Mouse (Mus musculus) hindbrain, postnatal 0 days (tissue): ENCODE results near the gene Tmem30b. TPM values are rescaled to one million over a fixed set of nuclear protein-coding genes. Genes with fewer than 3 reads are reported as not detected.
"Not testable (repeated sequence)": the region's sequence is repeated elsewhere in the genome, so short reads cannot be mapped to it uniquely, and the experiment has no call there.

ENCODE experiments used
- ATAC-seq: fragments of 200-750 bp; cut with Nextera tagmentation; 2 replicates; pipeline ENCODE4 v1.8.0; 2017; ENCODE audit warnings: mild to moderate bottlenecking, moderate TSS enrichment, moderate library complexity
- DNase-seq: peaks from one replicate; pipeline ENCODE4 v3.0.0-alpha.2; 2015; ENCODE audit warnings: low spot score
- H3K27ac ChIP-seq: fragments of 300-500 bp; sonication (generic); 2 replicates; pipeline ENCODE4 v1.5.1; 2014; ENCODE audit warnings: mild to moderate bottlenecking
- H3K27me3 ChIP-seq: fragments of 300-500 bp; sonication (generic); 2 replicates; pipeline ENCODE4 v1.6.1; 2014; ENCODE audit warnings: low read length, mixed read lengths; ENCODE audit not compliant: insufficient read depth
- H3K36me3 ChIP-seq: fragments of 300-500 bp; sonication (generic); 2 replicates; pipeline ENCODE4 v1.6.1; 2014; ENCODE audit warnings: low read length, mixed read lengths; ENCODE audit not compliant: insufficient read depth
- H3K4me1 ChIP-seq: fragments of 300-500 bp; sonication (generic); 2 replicates; pipeline ENCODE4 v1.6.1; 2014; ENCODE audit warnings: antibody characterized with exemption, low read length, mixed read lengths; ENCODE audit not compliant: insufficient read depth
- H3K4me2 ChIP-seq: fragments of 300-500 bp; sonication (generic); 2 replicates; pipeline ENCODE4 v1.6.1; 2014; ENCODE audit warnings: low read depth, mild to moderate bottlenecking, low read length, moderate library complexity, mixed read lengths
- H3K4me3 ChIP-seq: fragments of 300-500 bp; sonication (generic); 2 replicates; pipeline ENCODE4 v1.5.1; 2014; ENCODE audit warnings: low read length
- H3K9ac ChIP-seq: fragments of 300-500 bp; sonication (generic); replicated peaks from 2 replicates; pipeline ENCODE4 v1.6.1; 2014; ENCODE audit warnings: mild to moderate bottlenecking, low read length, moderate library complexity, mixed read lengths
- H3K9me3 ChIP-seq: fragments of 300-500 bp; sonication (generic); 2 replicates; pipeline ENCODE4 v1.6.1; 2016; ENCODE audit warnings: low read length, mixed read lengths
- CTCF ChIP-seq: IDR thresholded peaks from 2 replicates; pipeline ENCODE4 v1.5.1; 2016; ENCODE audit warnings: antibody characterized with exemption, control low read depth, low read depth
- WGBS: fragments of 180-500 bp; shearing (Covaris S2); extraction: QIAGEN DNeasy Blood & Tissue Kit; methylation state at CpG from one replicate; pipeline ENCODE4 v1.1.7; 2014; 5-methylcytosine and 5-hydroxymethylcytosine counted together
- polyA plus RNA-seq: library from polyadenylated mRNA; unstranded; fragments of >200 nt; fragmentation: Nextera tagmentation; extraction: Ambion mirVana; gene quantifications from 2 replicates; pipeline ENCODE4 v1.2.1, GENCODE M21; 2015
- total RNA-seq: library from RNA; depleted of rRNA; stranded (reverse); fragments of >200 nt; gene quantifications from 2 replicates; pipeline ENCODE4 v1.2.3, GENCODE M21; 2014

Tmem30b gene
- total and polyA plus RNA-seq, 2 experiments from 2014 or later = 0.33 to 0.42 TPM

DNA sequence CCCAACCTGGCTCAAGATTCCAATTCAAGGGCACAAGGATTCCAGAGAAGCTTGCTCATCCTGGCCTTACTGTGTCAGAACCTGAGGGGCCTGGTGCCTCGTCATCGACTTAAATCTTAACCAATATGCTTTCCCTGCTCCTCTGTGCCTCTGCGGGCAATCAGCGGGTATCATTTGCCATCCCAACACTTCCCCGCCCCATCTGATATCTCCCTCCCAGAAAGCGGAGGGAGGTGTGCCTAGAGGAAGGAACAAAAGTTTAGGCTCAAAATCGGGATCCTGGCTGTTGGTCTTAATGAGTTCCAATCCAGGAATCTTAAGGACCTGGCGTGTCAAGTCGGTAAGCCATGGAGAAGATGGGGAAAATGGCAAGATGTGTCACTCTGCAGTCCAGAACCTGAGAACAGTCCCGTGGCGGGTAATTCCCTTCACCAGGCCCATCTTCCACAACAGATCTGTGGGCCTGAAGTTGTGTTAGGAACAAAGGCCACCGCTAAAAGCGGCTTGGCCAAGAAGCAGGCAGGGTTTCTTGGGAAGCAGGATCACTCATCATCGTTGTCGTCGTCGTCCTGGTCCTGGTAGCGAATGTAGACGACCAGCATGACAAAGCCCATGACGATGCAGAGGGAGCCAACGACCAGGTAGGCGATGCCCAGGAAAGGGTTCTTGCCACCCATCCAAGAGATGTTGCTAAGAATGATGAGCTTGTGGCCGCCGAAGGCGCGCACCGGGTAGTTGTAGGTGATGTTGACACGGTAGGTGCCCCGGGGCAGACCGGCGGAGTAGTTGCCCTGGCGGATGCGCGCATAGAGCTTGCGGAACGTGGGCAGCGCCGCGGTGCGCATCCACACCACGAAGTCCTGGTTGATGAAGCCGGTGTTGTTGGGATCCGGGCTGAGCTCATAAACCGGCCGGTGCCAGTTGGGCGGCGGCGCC lies 1.2 kb downstream of the Tmem30b start:
- Histone ChIP-seq H3K4me1 (no peaks in the 10 kb centered on the region; the same call in 1 of the 2 replicates), H3K9me3 (no peaks in the 10 kb centered on the region), H3K27ac (no peak overlapping the region), H3K4me3 (peak overlapping the region; percentile 30), H3K36me3 (no peaks in the 10 kb centered on the region), H3K27me3 (peaks cover 66% of the 10 kb centered on the region), H3K9ac (no peak overlapping the region), H3K4me2 (peak overlapping the region; percentile 45)
- ATAC-seq = no peak
- DNase-seq = no peak
- no peak for TF ChIP-seq CTCF
- 18% methylated on average over 48 of the region's 48 CpGs for WGBS

DNA sequence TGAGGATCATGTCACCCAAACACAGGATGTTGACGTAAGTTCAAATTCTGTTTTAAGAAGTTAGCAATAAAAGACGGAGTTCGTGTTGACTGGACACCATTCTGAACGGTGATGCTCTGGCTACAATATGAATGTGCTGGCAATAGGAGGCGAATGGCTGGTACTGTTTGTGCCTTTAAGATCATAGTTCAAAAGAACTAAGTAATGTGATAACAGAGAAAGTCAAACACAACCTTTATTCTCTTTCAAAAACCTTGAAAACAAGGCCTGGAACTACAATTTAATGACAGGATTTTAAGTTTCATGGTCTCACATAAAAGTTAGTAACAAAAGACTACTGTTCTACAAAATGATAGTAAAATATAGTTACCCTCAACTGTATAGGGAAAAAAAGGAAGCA lies 3.0 kb downstream of the Tmem30b start:
- H3K27me3 ChIP-seq = peaks cover 50% of the 10 kb centered on the region
- H3K27ac ChIP-seq = no peak overlapping the region

DNA sequence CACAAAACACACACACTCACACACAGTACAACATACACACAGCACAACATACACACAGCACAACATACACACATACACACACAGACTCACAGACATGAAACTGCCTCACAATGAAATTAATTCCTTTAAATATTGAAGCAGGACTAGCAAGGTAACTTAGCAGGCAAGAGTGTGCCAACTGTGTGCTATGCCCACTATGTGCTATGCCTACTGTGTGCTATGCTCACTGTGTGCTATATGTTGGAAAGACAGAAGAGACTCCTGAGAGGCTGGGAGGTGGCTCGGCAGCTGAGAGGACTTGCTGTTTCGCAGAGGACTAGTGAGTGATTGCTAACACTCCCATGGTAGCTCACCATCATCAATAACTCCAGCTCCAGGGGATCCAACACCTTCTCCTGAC lies 5.8 kb downstream of the Tmem30b start:
- Histone ChIP-seq H3K9me3 (no peaks in the 10 kb centered on the region), H3K27me3 (peaks cover 29% of the 10 kb centered on the region), H3K36me3 (no peaks in the 10 kb centered on the region), H3K9ac (no peak overlapping the region), H3K4me3 (no peak overlapping the region), H3K4me1 (no peaks in the 10 kb centered on the region), H3K4me2 (no peak overlapping the region), H3K27ac (no peak overlapping the region)
- TF ChIP-seq CTCF = no peak
- DNase-seq (no peak), ATAC-seq (no peak)
- WGBS = 84% methylated on average over 2 of the region's 2 CpGs

More for the DNA sequence above, 3.0 kb downstream of the Tmem30b start:
- Histone ChIP-seq H3K4me1 (no peaks in the 10 kb centered on the region; the same call in 1 of the 2 replicates), H3K4me2 (no peak overlapping the region), H3K36me3 (no peaks in the 10 kb centered on the region), H3K9ac (no peak overlapping the region), H3K9me3 (no peaks in the 10 kb centered on the region), H3K4me3 (no peak overlapping the region)
- TF ChIP-seq CTCF = no peak
- no peak for DNase-seq
- ATAC-seq = no peak
- WGBS = 90% methylated on average over 5 of the region's 5 CpGs

DNA sequence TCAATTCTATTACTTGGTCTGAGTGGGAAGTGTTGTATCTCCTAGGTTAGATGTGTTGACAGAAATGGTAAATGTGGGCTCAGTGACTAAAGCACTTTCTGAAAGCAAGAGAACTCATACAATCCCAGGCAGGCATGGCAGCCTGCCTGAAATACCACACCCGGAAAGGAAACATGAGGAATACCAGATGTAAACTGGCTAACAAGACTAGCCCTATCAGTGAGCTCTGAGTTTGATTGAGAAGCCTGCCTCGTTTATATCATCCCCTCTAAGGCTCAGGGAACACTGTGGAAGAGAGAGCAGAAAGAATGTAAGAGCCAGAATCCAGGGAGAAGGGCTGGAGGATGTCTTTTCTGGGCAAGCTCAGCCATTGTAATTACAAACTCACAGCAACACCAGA lies 7.0 kb downstream of the Tmem30b start:
- H3K9ac ChIP-seq = no peak overlapping the region
- no peak for TF ChIP-seq CTCF
- H3K4me2 ChIP-seq = no peak overlapping the region
- H3K27me3 ChIP-seq = peaks cover 17% of the 10 kb centered on the region; the same call in 1 of the 2 replicates
- no peaks in the 10 kb centered on the region for H3K9me3 ChIP-seq
- ATAC-seq = no peak
- H3K36me3 ChIP-seq = no peaks in the 10 kb centered on the region
- H3K27ac ChIP-seq = no peak overlapping the region
- DNase-seq = no peak
- H3K4me1 ChIP-seq = no peaks in the 10 kb centered on the region
- H3K4me3 ChIP-seq = no peak overlapping the region
- WGBS = 35% methylated on average over 2 of the region's 2 CpGs

DNA sequence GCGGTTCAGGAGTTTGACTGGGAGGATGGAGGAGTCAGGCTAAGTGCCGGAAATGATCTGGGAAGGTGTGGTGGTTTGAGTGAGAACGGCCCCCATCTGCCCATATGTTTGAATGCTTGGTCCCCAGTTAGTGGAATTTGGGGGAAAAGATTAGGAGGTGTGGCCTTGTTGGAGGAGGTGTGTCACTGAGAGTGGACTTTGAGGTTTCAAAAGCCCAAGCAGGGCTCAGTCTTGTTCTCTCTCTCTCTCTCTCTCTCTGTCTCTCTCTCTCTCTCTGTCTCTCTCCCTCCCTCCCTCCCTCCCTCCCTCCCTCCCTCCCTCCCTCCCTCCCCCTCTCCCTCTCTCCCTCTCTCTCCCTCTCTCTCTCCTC lies 8.1 kb downstream of the Tmem30b start:
- not testable (repeated sequence) for H3K9me3 ChIP-seq, H3K27ac ChIP-seq, H3K36me3 ChIP-seq, H3K9ac ChIP-seq, H3K4me2 ChIP-seq, DNase-seq, H3K4me1 ChIP-seq, ATAC-seq, H3K4me3 ChIP-seq
- WGBS = 44% methylated on average over 3 of the region's 3 CpGs
- 0 out of 2 replicates have a peak, but pooled peaks cover 17% of the 10 kb centered on the region for H3K27me3 ChIP-seq

DNA sequence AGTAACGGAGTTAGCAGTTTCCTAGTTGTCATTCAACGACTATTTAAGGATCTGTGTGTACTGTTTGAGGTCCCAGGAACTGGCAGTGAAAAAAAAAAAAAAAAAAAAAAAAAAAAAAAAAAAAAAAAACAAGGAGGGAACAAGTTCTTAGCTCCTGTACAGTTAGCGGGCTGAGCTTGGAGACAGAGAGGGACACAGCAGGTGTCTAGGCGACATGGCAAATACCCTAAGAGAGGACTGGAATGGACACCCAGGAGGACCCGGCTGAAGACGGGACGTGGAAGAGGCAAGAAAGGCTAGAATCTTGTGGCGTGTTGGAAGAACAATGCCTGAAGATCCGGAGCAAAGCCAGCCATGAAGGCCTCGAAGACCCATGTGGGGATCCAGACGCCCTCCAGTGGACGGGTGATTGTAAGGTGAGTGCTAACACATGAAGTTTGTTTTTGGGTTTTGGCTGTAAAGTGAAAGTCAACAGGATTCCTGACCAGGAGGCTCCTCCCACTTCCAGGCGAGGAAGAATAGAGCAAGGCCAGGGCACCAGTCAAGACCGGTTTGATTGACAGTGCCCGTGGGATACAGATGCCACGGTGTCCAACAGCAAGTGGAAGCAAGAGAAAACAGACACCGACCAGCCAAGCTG lies 8.6 kb downstream of the Tmem30b start:
- ATAC-seq = no peak
- TF ChIP-seq CTCF = peak; percentile 18; the same call in 1 of the 2 replicates
- WGBS = 26% methylated on average over 17 of the region's 17 CpGs

More for the DNA sequence above, 8.6 kb downstream of the Tmem30b start:
- Histone ChIP-seq H3K27ac (no peak overlapping the region), H3K4me1 (no peaks in the 10 kb centered on the region), H3K27me3 (0 out of 2 replicates have a peak, but pooled peaks cover 12% of the 10 kb centered on the region), H3K9ac (no peak overlapping the region), H3K4me2 (no peak overlapping the region), H3K4me3 (no peak overlapping the region), H3K9me3 (no peaks in the 10 kb centered on the region), H3K36me3 (no peaks in the 10 kb centered on the region)
- DNase-seq = peak; percentile 18
